Mouse (Mus musculus) spleen, adult 2 months (tissue): Measurements from ENCODE around the gene Tapbpl.

Experiments used
- CTCF ChIP-seq: fragments of 200-500 bp; IDR thresholded peaks from 2 replicates; pipeline ENCODE4 v1.5.1; 2011; ENCODE audit warnings: mild to moderate bottlenecking, inconsistent platforms; ENCODE audit not compliant: insufficient read depth, insufficient read length, insufficient replicate concordance; ENCODE audit errors: extremely low read depth
- POLR2A ChIP-seq: fragments of 200-500 bp; IDR thresholded peaks from 2 replicates; pipeline ENCODE4 v1.6.1; 2011; ENCODE audit warnings: low read depth, low read length, inconsistent platforms

DNA sequence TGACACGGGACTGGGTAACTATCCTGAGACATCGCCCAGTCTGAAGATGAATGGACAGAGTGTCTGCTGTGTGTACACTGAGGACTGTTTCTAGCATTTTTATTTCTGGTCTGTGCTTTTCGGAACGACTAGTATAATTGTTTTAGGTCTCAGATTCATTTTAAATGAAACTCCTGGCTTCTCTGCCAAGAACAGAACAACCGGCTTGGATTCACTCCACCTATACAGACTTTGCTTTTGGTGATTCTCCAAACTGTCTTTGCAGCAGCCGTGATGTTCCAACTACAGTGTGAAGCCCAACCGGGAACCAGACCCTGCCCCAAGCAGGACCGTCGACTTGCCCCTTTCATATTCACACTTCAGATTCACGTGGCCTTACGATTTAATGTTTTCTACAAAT lies 13.8 kb downstream of the Tapbpl start:
- TF ChIP-seq CTCF = no peak
- no peak for TF ChIP-seq POLR2A
